Comparison of ENCODE assay signal across 14 mouse cellular contexts in genomic region chr19:40431969-40432368, GRCm38 (mm10).
DNase-seq lines count a peak whose midpoint lies in the region; ATAC-seq and TF ChIP-seq lines count a peak whose summit lies in the region.
"Had no signal": no experiment of that assay in that cellular context is flagged by ENCODE, and none has a peak within 500 bp of the region (broad histone marks: within the 10 kb centered on the region; RNA-seq: fewer than 3 reads in every experiment).

No protein-coding gene starts in this region.

- no peak overlapping the region for H3K4me3 ChIP-seq in kidney, adult 2 months (ENCODE audit: insufficient read depth, low read depth, low read length)
- no peak overlapping the region for H3K4me3 ChIP-seq in kidney, embryonic 16.5 days (ENCODE audit: low read length)
- H3K4me3 ChIP-seq in heart, embryonic 12.5 days, result no peak overlapping the region
- H3K4me3 ChIP-seq: embryonic facial prominence, embryonic 15.5 days; hindbrain, embryonic 15.5 days; midbrain, embryonic 12.5 days; neural tube, embryonic 13.5 days had no signal

- peaks cover 16% of the 10 kb centered on the region for H3K4me1 ChIP-seq in kidney, adult 2 months (ENCODE audit: control insufficient read depth, insufficient read depth, low read length)
- peaks cover 23% of the 10 kb centered on the region for H3K4me1 ChIP-seq in kidney, embryonic 16.5 days (ENCODE audit: insufficient read depth, low read length)
- peaks cover 74% of the 10 kb centered on the region for H3K4me1 ChIP-seq in heart, embryonic 12.5 days (replicated peaks)

- WGBS in kidney, adult 2 months, result 53% methylated on average over 4 of the region's 4 CpGs
- WGBS in kidney, embryonic 16.5 days, result 62% methylated on average over 4 of the region's 4 CpGs
- 47% methylated on average over 4 of the region's 4 CpGs for WGBS in heart, embryonic 12.5 days

- TF ChIP-seq POLR2A in kidney, adult 2 months (IDR thresholded peaks at IDR 0.05; ENCODE audit: low read depth, low read length), result no peak

- no peak overlapping the region for H3K4me2 ChIP-seq in kidney, embryonic 16.5 days (replicated peaks; ENCODE audit: low read depth, low read length)
- H3K4me2 ChIP-seq in heart, embryonic 12.5 days, result no peak overlapping the region
- H3K4me2 ChIP-seq: embryonic facial prominence, embryonic 15.5 days; hindbrain, embryonic 15.5 days; midbrain, embryonic 12.5 days; neural tube, embryonic 13.5 days had no signal

- no peaks in the 10 kb centered on the region for H3K9me3 ChIP-seq in kidney, embryonic 16.5 days (ENCODE audit: low read length)
- no peaks in the 10 kb centered on the region for H3K9me3 ChIP-seq in heart, embryonic 12.5 days (replicated peaks)
- H3K9me3 ChIP-seq: embryonic facial prominence, embryonic 15.5 days; hindbrain, embryonic 15.5 days; midbrain, embryonic 12.5 days; neural tube, embryonic 13.5 days had no signal

- H3K27ac ChIP-seq in kidney, adult 2 months (ENCODE audit: insufficient read depth, low read depth, low read length), result peak overlapping the region; percentile 42; the same call in 1 of the 2 replicates
- H3K27ac ChIP-seq in kidney, embryonic 16.5 days (ENCODE audit: low read length), result no peak overlapping the region
- peak overlapping the region; percentile 58 for H3K27ac ChIP-seq in heart, embryonic 12.5 days (ENCODE audit: poor library complexity, severe bottlenecking)
- H3K27ac ChIP-seq: embryonic facial prominence, embryonic 15.5 days; hindbrain, embryonic 15.5 days; midbrain, embryonic 12.5 days had no signal

- no peaks in the 10 kb centered on the region for H3K27me3 ChIP-seq in kidney, adult 2 months (replicated peaks; ENCODE audit: control insufficient read depth, insufficient read depth, low read length)
- H3K27me3 ChIP-seq in kidney, embryonic 16.5 days (ENCODE audit: insufficient read depth, low read length), result no peaks in the 10 kb centered on the region
- no peaks in the 10 kb centered on the region for H3K27me3 ChIP-seq in heart, embryonic 12.5 days (replicated peaks)
- H3K27me3 ChIP-seq: embryonic facial prominence, embryonic 15.5 days; hindbrain, embryonic 15.5 days; midbrain, embryonic 12.5 days; neural tube, embryonic 13.5 days had no signal

- no peak for ATAC-seq in kidney, embryonic 16.5 days (ENCODE audit: low FRiP score, low TSS enrichment)
- ATAC-seq in heart, embryonic 12.5 days (ENCODE audit: insufficient number of reproducible peaks, low FRiP score), result no peak

- H3K9ac ChIP-seq in kidney, embryonic 16.5 days (replicated peaks; ENCODE audit: low read length), result no peak overlapping the region
- no peak overlapping the region for H3K9ac ChIP-seq in heart, embryonic 12.5 days
- H3K9ac ChIP-seq: embryonic facial prominence, embryonic 15.5 days; hindbrain, embryonic 15.5 days; midbrain, embryonic 12.5 days; neural tube, embryonic 13.5 days had no signal

- no peaks in the 10 kb centered on the region for H3K36me3 ChIP-seq in kidney, adult 2 months (ENCODE audit: control insufficient read depth, insufficient read depth, low read length)
- H3K36me3 ChIP-seq in kidney, embryonic 16.5 days (ENCODE audit: insufficient read depth, low read length), result no peaks in the 10 kb centered on the region
- H3K36me3 ChIP-seq in heart, embryonic 12.5 days, result no peaks in the 10 kb centered on the region
- H3K36me3 ChIP-seq: embryonic facial prominence, embryonic 15.5 days; hindbrain, embryonic 15.5 days; midbrain, embryonic 12.5 days had no signal

- no peak for TF ChIP-seq CTCF in kidney, adult 2 months (conservative IDR thresholded peaks at IDR 0.05; ENCODE audit: insufficient read depth, insufficient read length, low read depth, low read length)

- DNase-seq in kidney, adult 2 months, result peak; percentile 63
- peak; percentile 19 for DNase-seq in adrenal gland, postnatal 10 days
- peak; percentile 43 for DNase-seq in lung, postnatal 14 days
- DNase-seq in right cerebral cortex, postnatal 4 days, result no peak
- no peak for DNase-seq in layer of hippocampus, adult 11-12 months (ENCODE audit: low spot score)
- no peak for DNase-seq in cerebellum, adult 9-10 months
- DNase-seq: cerebellum, adult 9-11 months; right cerebral cortex, postnatal 14 days had no signal

Comparison
In these comparisons a context has a peak if more than half of its experiments do, and no peak if none do; other contexts are left out.
1. DNase-seq: peak in kidney, adult 2 months (single experiment), adrenal gland, postnatal 10 days (single experiment) and lung, postnatal 14 days (single experiment); none in right cerebral cortex, postnatal 4 days (single experiment), layer of hippocampus, adult 11-12 months (single experiment) and cerebellum, adult 9-10 months (single experiment).